Mouse (Mus musculus): ENCODE measurements at regions not wholly inside any gene's neighbourhood (a gene's known extent, or its start where the extent isn't known, plus 50 kb on each side); places are given as distances from the start of the nearest gene placed in this dataset.
"Not testable (repeated sequence)": the region's sequence is repeated elsewhere in the genome, so short reads cannot be mapped to it uniquely, and the experiment has no call there.

DNA sequence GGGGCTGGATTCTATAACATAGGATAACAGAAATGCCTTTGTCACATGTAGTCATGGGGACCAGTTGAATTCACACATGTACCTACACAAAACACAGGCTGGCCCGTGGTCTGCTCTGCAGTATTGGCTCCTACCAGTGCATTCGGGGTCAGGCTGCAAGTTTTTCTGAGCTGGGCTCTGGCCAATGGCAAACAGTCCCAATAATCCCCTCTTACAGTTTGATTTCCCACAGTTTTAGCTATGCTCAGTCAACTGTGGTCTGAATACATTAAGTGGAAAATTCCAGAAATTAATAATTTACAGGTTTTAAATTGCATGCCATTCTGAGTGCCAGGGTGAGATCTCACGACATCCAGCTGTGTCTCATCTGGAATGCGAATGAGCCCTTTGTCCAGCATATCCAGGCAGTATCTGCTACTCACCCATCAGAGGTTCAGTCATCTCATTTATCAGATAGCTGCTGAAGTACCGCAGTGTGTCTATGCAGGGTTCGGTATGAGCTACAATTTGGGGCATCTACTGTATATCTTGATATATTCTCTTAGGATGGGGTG, 124.0 kb upstream of the Rgma start:
- Histone ChIP-seq H3K4me2 (no peak overlapping the region), H3K27me3 (ENCODE audit: control insufficient read depth, insufficient read depth, low read length) (no peaks in the 10 kb centered on the region), H3K9me3 (replicated peaks; ENCODE audit: control insufficient read depth, low read length) (no peaks in the 10 kb centered on the region), H3K4me1 (ENCODE audit: control insufficient read depth, insufficient read depth, low read length) (no peaks in the 10 kb centered on the region), H3K36me3 (ENCODE audit: control insufficient read depth, insufficient read depth, low read length) (no peaks in the 10 kb centered on the region), H3K9ac (ENCODE audit: low read depth, low read length) (no peak overlapping the region), H3K4me3 (ENCODE audit: low read depth, low read length) (no peak overlapping the region), H3K27ac (ENCODE audit: low read depth, low read length) (no peak overlapping the region)
- no peak for ATAC-seq (replicated peaks; ENCODE audit: insufficient number of reproducible peaks, low FRiP score, low TSS enrichment)
- 71% methylated on average over 6 of the region's 6 CpGs for WGBS (ENCODE audit: insufficient replicate concordance)

DNA sequence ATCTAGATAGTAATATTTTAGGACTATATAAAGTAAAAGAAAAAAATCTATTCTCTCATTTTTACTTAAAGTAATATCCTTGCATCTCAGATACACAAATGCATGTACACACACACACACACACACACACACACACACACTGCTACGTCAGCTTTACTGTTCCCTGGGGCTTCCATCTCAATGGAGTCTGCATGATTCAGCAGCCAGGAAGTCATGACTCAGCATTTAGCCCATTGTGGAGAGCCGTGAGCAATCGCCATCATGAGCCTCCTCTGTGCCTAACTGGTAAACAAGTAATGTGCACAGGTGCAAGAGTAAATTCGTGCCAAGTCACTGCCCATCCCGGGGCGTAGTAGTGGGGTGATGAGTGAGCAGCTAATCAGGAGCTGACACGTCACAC, 120.3 kb upstream of the Rgma start:
- not testable (repeated sequence) for H3K27me3 ChIP-seq (ENCODE audit: control insufficient read depth, insufficient read depth, low read length); H3K27ac ChIP-seq (ENCODE audit: low read depth, low read length); H3K9ac ChIP-seq (ENCODE audit: low read depth, low read length); H3K4me1 ChIP-seq (ENCODE audit: control insufficient read depth, insufficient read depth, low read length); H3K4me2 ChIP-seq; ATAC-seq (replicated peaks; ENCODE audit: insufficient number of reproducible peaks, low FRiP score, low TSS enrichment); H3K4me3 ChIP-seq (ENCODE audit: low read depth, low read length); H3K9me3 ChIP-seq (replicated peaks; ENCODE audit: control insufficient read depth, low read length); H3K36me3 ChIP-seq (ENCODE audit: control insufficient read depth, insufficient read depth, low read length)
- WGBS (ENCODE audit: insufficient replicate concordance) = 77% methylated on average over 5 of the region's 7 CpGs

DNA sequence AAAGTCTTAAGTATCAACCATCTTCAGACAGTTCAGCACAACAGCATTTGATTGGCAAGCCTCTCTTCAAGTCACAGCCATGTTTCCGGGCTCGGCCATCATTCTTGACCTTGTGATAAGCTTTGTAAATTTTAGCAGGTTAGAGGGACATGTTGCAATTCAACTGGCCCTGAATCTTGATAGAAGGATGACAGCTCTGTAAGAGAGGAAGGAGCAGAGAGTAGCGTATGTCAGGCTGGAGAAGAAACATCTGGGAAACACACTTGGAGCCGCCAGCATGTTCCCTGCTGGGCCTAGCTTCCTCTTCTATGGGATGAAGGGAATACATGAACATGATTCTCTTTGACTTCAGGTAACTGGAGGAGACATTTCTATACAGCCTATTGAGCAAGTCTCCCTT, 115.2 kb upstream of the Rgma start:
- 52% methylated on average over 4 of the region's 4 CpGs for WGBS (ENCODE audit: insufficient replicate concordance)
- Histone ChIP-seq H3K27me3 (ENCODE audit: control insufficient read depth, insufficient read depth, low read length) (no peaks in the 10 kb centered on the region), H3K36me3 (ENCODE audit: control insufficient read depth, insufficient read depth, low read length) (no peaks in the 10 kb centered on the region), H3K4me2 (no peak overlapping the region), H3K27ac (ENCODE audit: low read depth, low read length) (no peak overlapping the region), H3K9ac (ENCODE audit: low read depth, low read length) (no peak overlapping the region), H3K4me1 (ENCODE audit: control insufficient read depth, insufficient read depth, low read length) (no peaks in the 10 kb centered on the region), H3K9me3 (replicated peaks; ENCODE audit: control insufficient read depth, low read length) (no peaks in the 10 kb centered on the region), H3K4me3 (ENCODE audit: low read depth, low read length) (no peak overlapping the region)
- no peak for ATAC-seq (replicated peaks; ENCODE audit: insufficient number of reproducible peaks, low FRiP score, low TSS enrichment)

- Histone ChIP-seq H3K4me2 (no peak overlapping the region), H3K4me3 (ENCODE audit: low read depth, low read length) (no peak overlapping the region)
Measured at GRCm38 (mm10) chr7:73261750-73262149, 113.6 kb upstream of the Rgma start.

DNA sequence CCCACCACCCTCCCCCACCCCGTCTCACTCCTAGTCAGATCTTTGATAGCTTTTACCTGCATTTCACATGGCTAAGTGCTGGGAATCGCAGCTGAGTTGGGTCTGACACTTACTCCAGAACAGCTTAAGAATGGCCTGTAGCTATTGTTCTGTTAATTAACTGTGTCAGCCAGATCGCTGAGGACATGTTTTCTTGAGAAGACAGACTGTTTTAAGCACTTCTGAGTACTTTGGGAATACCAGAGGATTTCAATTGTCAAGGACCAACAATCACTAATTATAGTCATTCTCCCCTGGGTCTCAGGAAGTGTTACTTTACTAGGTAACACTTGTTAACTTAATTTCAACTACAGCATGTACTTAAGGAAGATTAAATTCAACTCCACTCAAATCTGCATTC, 112.8 kb upstream of the Rgma start:
- no peak overlapping the region for H3K4me2 ChIP-seq
- no peaks in the 10 kb centered on the region for H3K9me3 ChIP-seq (replicated peaks; ENCODE audit: control insufficient read depth, low read length)
- no peaks in the 10 kb centered on the region for H3K27me3 ChIP-seq (ENCODE audit: control insufficient read depth, insufficient read depth, low read length)
- no peak overlapping the region for H3K4me3 ChIP-seq (ENCODE audit: low read depth, low read length)
- no peak for ATAC-seq (replicated peaks; ENCODE audit: insufficient number of reproducible peaks, low FRiP score, low TSS enrichment)
- no peaks in the 10 kb centered on the region for H3K36me3 ChIP-seq (ENCODE audit: control insufficient read depth, insufficient read depth, low read length)
- no peak overlapping the region for H3K9ac ChIP-seq (ENCODE audit: low read depth, low read length)
- no peaks in the 10 kb centered on the region for H3K4me1 ChIP-seq (ENCODE audit: control insufficient read depth, insufficient read depth, low read length)
- 44% methylated on average over 3 of the region's 3 CpGs for WGBS (ENCODE audit: insufficient replicate concordance)
- no peak overlapping the region for H3K27ac ChIP-seq (ENCODE audit: low read depth, low read length)

More at GRCm38 (mm10) chr7:73261750-73262149, 113.6 kb upstream of the Rgma start:
- WGBS (ENCODE audit: insufficient replicate concordance) = 70% methylated on average over 5 of the region's 5 CpGs
- H3K36me3 ChIP-seq (ENCODE audit: control insufficient read depth, insufficient read depth, low read length) = no peaks in the 10 kb centered on the region
- no peak overlapping the region for H3K27ac ChIP-seq (ENCODE audit: low read depth, low read length)
- no peak for ATAC-seq (replicated peaks; ENCODE audit: insufficient number of reproducible peaks, low FRiP score, low TSS enrichment)
- H3K9me3 ChIP-seq (replicated peaks; ENCODE audit: control insufficient read depth, low read length) = no peaks in the 10 kb centered on the region
- no peak overlapping the region for H3K9ac ChIP-seq (ENCODE audit: low read depth, low read length)
- no peaks in the 10 kb centered on the region for H3K4me1 ChIP-seq (ENCODE audit: control insufficient read depth, insufficient read depth, low read length)
- no peaks in the 10 kb centered on the region for H3K27me3 ChIP-seq (ENCODE audit: control insufficient read depth, insufficient read depth, low read length)

- Histone ChIP-seq H3K9me3 (replicated peaks; ENCODE audit: control insufficient read depth, low read length) (no peaks in the 10 kb centered on the region), H3K4me3 (ENCODE audit: low read depth, low read length) (no peak overlapping the region), H3K4me2 (no peak overlapping the region), H3K27ac (ENCODE audit: low read depth, low read length) (no peak overlapping the region), H3K4me1 (ENCODE audit: control insufficient read depth, insufficient read depth, low read length) (no peaks in the 10 kb centered on the region), H3K27me3 (ENCODE audit: control insufficient read depth, insufficient read depth, low read length) (no peaks in the 10 kb centered on the region), H3K9ac (ENCODE audit: low read depth, low read length) (no peak overlapping the region), H3K36me3 (ENCODE audit: control insufficient read depth, insufficient read depth, low read length) (no peaks in the 10 kb centered on the region)
- ATAC-seq (replicated peaks; ENCODE audit: insufficient number of reproducible peaks, low FRiP score, low TSS enrichment) = no peak
- 82% methylated on average over 3 of the region's 3 CpGs for WGBS (ENCODE audit: insufficient replicate concordance)
Measured at GRCm38 (mm10) chr7:73269626-73270025, 105.7 kb upstream of the Rgma start.

DNA sequence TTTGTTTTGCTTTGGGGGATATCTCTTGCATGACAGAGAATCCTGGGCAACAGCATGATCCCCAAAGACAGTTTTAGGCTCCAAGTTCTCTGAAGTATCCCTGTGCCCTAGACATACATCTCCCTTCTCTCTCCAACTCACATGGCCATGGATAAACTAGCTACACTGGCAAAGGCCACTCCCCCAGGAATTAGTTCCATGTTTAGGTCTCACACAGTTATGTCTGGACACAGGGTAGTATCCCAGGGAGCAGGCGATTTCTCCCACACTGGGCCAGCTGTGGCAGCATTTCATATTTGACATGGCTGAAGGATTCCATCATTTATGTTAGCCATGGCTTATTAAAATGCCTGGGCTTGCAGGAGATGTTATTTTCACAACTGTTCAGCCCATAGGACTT, 102.5 kb upstream of the Rgma start:
- Histone ChIP-seq H3K36me3 (ENCODE audit: control insufficient read depth, insufficient read depth, low read length) (no peaks in the 10 kb centered on the region), H3K4me2 (no peak overlapping the region), H3K27ac (ENCODE audit: low read depth, low read length) (no peak overlapping the region), H3K27me3 (ENCODE audit: control insufficient read depth, insufficient read depth, low read length) (no peaks in the 10 kb centered on the region), H3K9me3 (replicated peaks; ENCODE audit: control insufficient read depth, low read length) (no peaks in the 10 kb centered on the region), H3K9ac (ENCODE audit: low read depth, low read length) (no peak overlapping the region), H3K4me3 (ENCODE audit: low read depth, low read length) (no peak overlapping the region), H3K4me1 (ENCODE audit: control insufficient read depth, insufficient read depth, low read length) (no peaks in the 10 kb centered on the region)
- no peak for ATAC-seq (replicated peaks; ENCODE audit: insufficient number of reproducible peaks, low FRiP score, low TSS enrichment)
- 78% methylated on average over 1 of the region's 1 CpGs for WGBS (ENCODE audit: insufficient replicate concordance)

- peak; percentile 31; the same call in 1 of the 2 replicates for ATAC-seq (replicated peaks; ENCODE audit: insufficient number of reproducible peaks, low FRiP score, low TSS enrichment)
- H3K36me3 ChIP-seq (ENCODE audit: control insufficient read depth, insufficient read depth, low read length) = no peaks in the 10 kb centered on the region
- no peak overlapping the region for H3K9ac ChIP-seq (ENCODE audit: low read depth, low read length)
- H3K4me3 ChIP-seq (ENCODE audit: low read depth, low read length) = no peak overlapping the region
- H3K4me2 ChIP-seq = no peak overlapping the region
- WGBS (ENCODE audit: insufficient replicate concordance) = 51% methylated on average over 9 of the region's 9 CpGs
- no peaks in the 10 kb centered on the region for H3K9me3 ChIP-seq (replicated peaks; ENCODE audit: control insufficient read depth, low read length)
- H3K27ac ChIP-seq (ENCODE audit: low read depth, low read length) = no peak overlapping the region
- no peaks in the 10 kb centered on the region for H3K27me3 ChIP-seq (ENCODE audit: control insufficient read depth, insufficient read depth, low read length)
- no peaks in the 10 kb centered on the region for H3K4me1 ChIP-seq (ENCODE audit: control insufficient read depth, insufficient read depth, low read length)
Measured at GRCm38 (mm10) chr7:73275814-73276271, 99.5 kb upstream of the Rgma start.

DNA sequence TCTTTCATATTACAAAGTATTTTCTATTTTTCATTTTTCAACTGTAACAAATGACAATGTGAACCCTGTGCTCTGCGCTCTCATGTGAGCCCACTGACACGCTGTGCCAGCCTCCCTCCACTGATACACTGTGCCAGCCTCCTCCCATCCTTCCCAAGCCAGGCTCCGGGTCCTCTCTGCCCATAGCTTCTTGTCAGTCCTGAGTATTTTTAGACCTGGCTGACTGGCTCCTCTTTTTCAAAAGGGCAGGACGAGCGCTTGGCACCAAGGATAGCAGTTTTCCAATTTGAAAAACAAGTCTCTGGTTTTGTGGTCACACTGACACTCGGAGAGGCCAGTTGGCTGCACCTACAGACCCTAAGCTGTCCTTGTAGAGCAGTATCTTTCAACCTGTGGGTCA, 96.7 kb upstream of the Rgma start:
- H3K9ac ChIP-seq (ENCODE audit: low read depth, low read length) = no peak overlapping the region
- H3K27me3 ChIP-seq (ENCODE audit: control insufficient read depth, insufficient read depth, low read length) = no peaks in the 10 kb centered on the region
- no peak overlapping the region for H3K4me3 ChIP-seq (ENCODE audit: low read depth, low read length)
- H3K4me2 ChIP-seq = no peak overlapping the region
- no peaks in the 10 kb centered on the region for H3K9me3 ChIP-seq (replicated peaks; ENCODE audit: control insufficient read depth, low read length)
- no peak overlapping the region for H3K27ac ChIP-seq (ENCODE audit: low read depth, low read length)
- WGBS (ENCODE audit: insufficient replicate concordance) = 73% methylated on average over 6 of the region's 6 CpGs
- H3K4me1 ChIP-seq (ENCODE audit: control insufficient read depth, insufficient read depth, low read length) = no peaks in the 10 kb centered on the region
- H3K36me3 ChIP-seq (ENCODE audit: control insufficient read depth, insufficient read depth, low read length) = no peaks in the 10 kb centered on the region
- ATAC-seq (replicated peaks; ENCODE audit: insufficient number of reproducible peaks, low FRiP score, low TSS enrichment) = no peak
